Mouse (Mus musculus) T-helper 1 cell (primary cell): ENCODE measurements at regions not wholly inside any gene's neighbourhood (a gene's known extent, or its start where the extent isn't known, plus 50 kb on each side); places are given as distances from the start of the nearest gene placed in this dataset.

Experiments used
- in situ Hi-C: fragments of 300-600 bp; cut with MboI, MseI; formaldehyde crosslinking; loops from one replicate; pipeline ENCODE4 v1.15.1; 2025; ENCODE audit warnings: high pct_unique_total_duplicates

DNA sequence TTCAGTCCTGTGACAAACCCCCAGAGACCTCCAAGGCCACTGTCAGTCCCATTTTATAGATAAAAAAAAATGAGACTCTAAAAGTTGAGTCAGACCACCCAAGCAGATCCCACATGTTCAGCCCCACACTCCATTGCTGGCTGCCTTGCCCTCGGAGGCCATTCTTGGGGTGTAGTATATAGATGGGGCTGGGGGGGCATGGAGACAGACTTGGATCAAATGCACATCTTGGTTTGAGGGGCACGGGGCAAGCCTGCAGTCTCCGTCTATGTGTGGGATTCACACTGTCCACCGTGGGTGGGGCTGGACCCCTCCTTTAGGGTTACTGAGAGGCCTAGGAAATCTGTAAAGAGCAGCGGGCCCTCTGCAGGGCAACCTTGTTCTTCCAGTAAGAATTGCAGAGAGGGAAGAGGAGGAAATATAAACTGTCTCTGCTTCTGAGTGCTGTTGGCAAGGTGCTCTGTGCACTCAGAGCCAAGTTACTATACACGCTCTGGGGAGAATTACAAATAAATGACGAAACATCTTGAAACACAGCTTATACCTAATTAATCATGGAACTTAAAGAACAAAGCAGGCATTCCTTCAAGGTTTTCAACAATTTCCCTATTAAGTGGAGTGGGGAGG is 184.4 kb upstream of the Habp2 start:
- in situ Hi-C loops = no loop called here

GRCm38 (mm10) chr19:56105073-56105451 is 181.9 kb upstream of the Habp2 start:
- in situ Hi-C loops = no loop called here

DNA sequence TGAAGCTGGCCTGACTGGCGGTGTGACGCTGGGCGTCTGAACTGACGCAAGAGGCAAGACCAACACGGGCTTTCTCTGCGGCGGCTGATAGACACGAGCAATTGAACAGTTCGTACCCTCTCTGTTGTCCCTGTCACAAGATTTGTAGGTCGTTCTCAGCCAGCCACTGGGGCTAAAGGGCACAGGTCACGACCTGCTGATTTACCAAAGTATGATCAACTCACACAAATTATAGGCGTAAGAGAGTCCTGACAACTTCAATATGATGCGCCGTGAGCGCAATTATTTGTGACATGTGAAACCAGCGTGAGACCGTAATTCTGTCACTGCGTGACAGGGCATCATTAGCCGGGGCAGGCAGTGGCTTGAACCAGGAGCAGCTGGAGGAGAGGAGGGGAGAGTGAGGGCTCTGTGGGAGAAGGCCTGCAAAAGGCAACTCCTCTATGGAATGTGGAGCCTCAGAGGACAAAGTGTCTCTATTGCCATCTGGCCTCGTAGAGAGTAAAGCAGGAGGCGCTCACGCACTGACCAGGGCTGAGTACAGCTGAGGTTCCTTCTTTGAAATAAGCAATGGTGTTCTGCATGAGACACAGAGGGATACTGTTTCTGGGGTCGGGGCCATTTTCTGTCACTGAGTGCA is 181.4 kb upstream of the Habp2 start:
- in situ Hi-C loops = no loop called here

- in situ Hi-C loops = no loop called here
Observed at GRCm38 (mm10) chr19:56108796-56109195, 178.1 kb upstream of the Habp2 start.

GRCm38 (mm10) chr19:56115552-56116284 is 171.2 kb upstream of the Habp2 start:
- in situ Hi-C loops = no loop called here

GRCm38 (mm10) chr19:56116285-56116680 is 170.7 kb upstream of the Habp2 start:
- in situ Hi-C loops = no loop called here

DNA sequence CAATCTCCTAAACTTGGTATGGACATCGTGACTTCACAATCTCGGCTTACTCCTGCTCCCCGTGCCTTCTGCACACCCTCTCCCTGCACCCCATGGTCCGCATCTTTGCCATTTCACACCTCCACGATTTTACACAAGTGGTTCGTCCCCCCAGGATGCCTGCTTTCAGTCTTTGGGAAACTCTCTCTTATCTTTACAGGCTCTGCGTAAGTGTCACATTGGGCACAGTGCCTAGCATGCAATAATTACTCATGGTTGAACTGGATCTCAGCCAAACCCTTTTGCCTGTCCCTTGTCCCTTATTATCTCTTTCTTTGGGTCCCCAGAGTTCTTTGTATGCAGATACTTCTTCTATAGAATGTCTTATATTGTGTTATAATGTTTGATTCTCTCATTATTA is 166.2 kb upstream of the Habp2 start:
- in situ Hi-C loops = no loop called here

- in situ Hi-C loops = no loop called here
Observed at GRCm38 (mm10) chr19:56122186-56122585, 164.8 kb upstream of the Habp2 start.

DNA sequence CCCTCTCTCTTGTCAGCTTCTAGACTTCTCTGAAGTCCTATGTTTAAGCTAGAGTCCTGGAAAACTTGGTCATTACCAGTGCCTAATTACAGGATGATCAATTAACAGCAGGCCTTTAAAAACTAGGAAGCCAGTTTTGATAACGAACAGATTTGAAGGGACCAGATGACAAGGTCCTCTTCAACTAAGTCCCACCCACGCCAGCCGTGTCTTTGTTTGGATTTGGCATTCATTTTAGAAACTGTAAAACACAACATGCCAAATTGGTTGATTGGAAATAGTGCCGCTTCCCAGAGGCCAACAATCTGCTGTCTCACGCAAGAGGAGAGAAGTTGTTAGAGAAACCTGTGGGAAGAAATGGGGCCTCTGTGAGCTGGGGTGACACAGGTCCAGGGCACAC is 155.4 kb upstream of the Habp2 start:
- in situ Hi-C loops = no loop called here

- in situ Hi-C loops = no loop called here
Observed at GRCm38 (mm10) chr19:56132911-56133562, 153.9 kb upstream of the Habp2 start.

- in situ Hi-C loops = no loop called here
Observed at GRCm38 (mm10) chr19:56133565-56133964, 153.4 kb upstream of the Habp2 start.

DNA sequence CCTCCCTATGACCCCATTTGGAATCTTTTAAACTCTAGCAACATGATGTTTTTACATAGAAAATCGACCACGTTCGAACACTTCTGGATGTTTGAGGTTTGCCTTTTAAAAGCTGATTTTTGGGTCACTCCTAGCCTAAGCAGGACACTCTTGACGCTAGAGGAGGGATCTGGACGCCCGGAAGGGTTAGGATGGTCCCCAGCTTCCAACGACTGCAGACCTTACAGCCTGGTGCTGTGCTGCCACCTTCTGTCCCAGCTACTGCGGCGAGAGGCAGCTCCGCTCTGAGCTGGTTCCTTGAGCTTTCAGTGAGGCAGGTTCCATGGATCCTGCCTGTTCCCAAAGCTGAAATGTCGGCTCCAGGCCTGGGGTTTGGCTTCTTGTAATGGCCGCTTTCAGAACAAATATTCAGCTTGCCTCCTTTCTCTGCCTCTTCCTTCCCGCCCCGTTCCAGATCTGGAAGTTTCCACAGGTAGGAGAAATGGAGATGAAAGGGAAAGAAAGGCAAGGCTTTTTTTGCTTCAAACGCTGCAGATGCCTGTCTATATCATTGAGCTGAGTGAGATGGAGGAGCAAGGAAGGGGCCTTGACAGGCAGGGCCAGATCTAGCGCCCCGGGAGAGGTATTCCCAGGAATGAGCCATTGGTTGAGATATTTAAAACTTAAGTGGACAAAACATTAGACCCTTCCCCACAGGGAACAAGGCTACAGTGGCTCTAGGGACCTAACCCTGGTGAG is 152.7 kb upstream of the Habp2 start:
- in situ Hi-C loops = no loop called here

- in situ Hi-C loops = no loop called here
Observed at GRCm38 (mm10) chr19:56135306-56135928, 151.5 kb upstream of the Habp2 start.

DNA sequence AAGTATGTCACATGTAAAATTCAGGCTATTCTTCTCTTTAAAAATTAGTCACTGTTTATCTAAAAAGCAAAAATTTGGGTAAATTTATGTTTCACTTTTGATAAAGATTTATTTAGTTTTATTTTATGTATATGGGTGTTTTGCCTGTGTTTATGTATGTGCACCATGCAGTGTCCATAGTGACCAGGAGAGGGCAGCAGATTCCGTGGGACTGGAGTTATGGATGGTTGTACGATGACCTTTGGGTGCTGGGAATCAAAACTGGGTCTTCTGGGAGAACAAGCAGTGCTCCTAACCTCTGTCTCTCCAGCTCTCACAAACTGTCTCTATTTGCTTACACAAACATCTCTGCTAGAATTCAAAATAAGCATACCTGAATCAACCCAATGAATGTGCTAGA is 146.4 kb upstream of the Habp2 start:
- in situ Hi-C loops = no loop called here

DNA sequence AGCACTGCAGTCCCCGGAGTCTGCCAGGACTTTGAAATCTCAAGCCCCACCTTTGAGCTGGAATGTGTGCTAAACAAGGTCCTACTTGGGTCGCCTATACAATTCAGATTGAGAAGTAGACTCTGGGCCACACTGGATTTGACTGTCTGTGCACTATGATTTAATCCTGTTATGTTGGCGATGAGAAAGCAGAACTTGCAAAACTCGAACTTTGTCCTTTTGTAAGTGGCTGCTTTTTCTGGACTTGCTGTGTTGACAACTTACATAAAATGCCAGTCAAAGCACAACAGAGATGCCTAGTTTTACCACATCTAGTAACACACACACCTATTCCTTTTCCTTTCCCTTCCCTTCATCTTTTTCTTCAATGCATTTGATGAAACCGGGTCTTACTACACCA is 142.7 kb upstream of the Habp2 start:
- in situ Hi-C loops = no loop called here

GRCm38 (mm10) chr19:56157120-56157519 is 129.8 kb upstream of the Habp2 start:
- in situ Hi-C loops = loop anchor here (10.0 kb wide), 1 partner anchor 682 kb away; no protein-coding TSS in a partner anchor

GRCm38 (mm10) chr19:56162156-56162555 is 124.8 kb upstream of the Habp2 start:
- in situ Hi-C loops = no loop called here

GRCm38 (mm10) chr19:56169133-56169997 is 117.6 kb upstream of the Habp2 start:
- in situ Hi-C loops = no loop called here

DNA sequence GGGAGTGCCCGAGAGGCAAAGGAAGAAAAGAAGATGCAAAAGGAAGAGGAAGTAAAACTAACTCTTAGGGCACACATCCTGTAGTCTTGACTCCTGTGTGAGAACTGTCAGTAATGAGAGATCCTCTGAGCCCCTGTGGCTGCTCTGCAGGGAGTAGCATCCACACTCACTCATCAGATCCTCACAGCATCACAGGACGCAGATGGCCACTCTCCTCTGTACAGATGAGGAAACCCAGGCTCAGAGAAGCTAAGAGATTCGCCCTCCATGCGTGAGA is 117.0 kb upstream of the Habp2 start:
- in situ Hi-C loops = no loop called here

DNA sequence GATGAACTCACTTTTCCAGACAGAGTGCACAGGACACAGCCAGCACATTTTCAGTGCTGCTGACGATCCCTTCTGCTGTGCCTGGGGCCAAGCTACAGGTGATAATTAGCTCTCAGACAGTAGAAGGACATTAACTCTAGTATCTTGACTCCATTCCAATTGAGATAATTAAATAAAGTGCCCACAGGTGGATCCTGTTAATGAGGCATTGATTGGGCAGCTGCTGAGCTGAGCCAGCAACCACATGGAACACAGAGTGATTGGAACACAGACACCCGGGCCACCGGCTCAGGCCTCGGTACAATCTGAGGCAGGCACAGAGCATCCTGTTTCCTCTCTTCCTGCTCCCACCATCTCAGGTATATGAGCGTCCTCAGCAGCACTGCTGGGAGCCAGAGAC is 114.5 kb upstream of the Habp2 start:
- in situ Hi-C loops = no loop called here

GRCm38 (mm10) chr19:56176059-56176458 is 110.9 kb upstream of the Habp2 start:
- in situ Hi-C loops = no loop called here
